Mouse (Mus musculus): ENCODE measurements around the gene Nhlrc2.
"Not testable (repeated sequence)": the region's sequence is repeated elsewhere in the genome, so short reads cannot be mapped to it uniquely, and the experiment has no call there.

The Nhlrc2 gene

DNA sequence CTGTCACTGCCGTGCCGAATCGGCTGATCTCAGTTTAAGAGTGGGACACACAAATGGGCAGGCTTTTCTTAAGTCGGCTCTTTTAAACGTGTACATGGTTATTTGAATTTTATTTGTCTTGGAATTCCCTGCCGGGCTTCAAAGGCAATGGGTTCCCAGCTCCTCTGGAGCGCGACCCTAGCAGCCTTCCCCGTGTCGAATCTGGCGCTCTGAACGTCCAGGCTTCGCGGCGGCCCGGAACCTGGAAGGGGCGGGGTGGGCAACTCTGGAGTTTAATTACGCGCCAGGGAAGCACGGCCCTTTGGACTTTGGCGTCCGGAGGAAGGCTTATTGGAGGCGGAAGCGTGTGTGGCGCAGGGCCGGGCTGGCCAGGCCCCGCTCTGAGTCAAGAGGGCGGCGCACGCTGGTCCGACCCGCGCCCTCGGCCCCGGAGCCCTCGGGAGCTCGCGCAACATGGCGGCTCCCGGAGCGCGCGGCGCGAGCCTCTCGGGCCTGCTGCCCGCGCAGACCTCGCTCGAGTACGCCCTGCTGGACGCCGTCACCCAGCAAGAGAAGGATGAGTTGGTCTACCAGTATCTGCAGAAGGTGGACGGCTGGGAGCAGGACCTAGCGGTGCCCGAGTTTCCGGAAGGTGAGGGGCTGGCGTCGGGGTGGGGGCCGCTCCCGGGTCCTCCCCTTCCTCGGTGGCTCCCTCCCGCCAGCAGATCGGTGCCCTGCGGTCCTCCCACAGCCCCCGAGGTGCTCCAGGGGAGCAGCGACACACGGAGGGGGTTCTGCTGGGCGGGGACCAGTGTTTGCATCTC is at the start of gene Nhlrc2:
TSS of gene Nhlrc2 (plus strand) at position 32 of the 803 bp plus-strand sequence.
- DNase-seq (ENCODE audit: low read depth, low spot score) = peak; percentile 72

- not testable (repeated sequence) for DNase-seq (ENCODE audit: low read depth, low spot score)
Observed at GRCm38 (mm10) chr19:56503069-56503468, 45.0 kb upstream of the Nhlrc2 start.

- DNase-seq (ENCODE audit: low read depth, low spot score) = not testable (repeated sequence)
Observed at GRCm38 (mm10) chr19:56503525-56503924, 44.5 kb upstream of the Nhlrc2 start.

DNA sequence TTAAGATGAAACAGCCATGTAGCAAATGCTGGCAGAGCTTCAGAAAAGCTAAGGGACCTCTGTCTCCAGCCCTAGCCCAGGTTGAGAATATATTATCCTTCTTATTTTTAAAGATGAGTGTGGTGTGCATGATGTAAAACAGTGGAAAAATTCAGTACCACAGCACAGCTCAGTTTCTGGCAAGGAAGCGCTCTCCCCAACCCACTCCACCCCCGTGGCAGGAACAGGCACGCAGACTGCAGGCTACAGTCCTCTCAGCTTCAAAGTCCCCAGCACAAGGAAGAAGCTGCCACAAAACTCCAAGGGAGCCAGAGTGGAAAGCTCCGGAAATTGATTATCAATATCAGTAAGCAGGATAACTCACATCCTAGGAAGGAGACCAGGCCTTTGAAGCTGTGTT is 36.9 kb upstream of the Nhlrc2 start:
- not testable (repeated sequence) for DNase-seq (ENCODE audit: low read depth, low spot score)

DNA sequence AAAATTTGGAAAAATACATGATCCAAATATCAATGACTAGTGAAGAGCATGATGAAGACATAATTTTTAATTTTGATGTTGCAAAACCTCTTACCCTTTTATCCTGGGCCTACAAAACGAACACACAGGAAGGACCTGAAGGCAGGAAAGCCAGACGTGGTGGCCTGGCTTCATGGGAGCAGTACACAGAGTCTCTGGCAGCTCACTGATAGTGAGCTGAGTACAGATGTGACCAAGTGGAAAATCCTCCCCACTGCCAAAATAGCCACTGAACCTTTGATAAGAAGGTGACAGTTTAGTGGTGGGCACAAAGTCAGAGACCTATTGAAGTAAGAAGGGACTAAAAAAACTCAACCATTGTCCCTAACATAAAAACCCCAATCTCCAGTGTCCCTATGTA is 34.5 kb upstream of the Nhlrc2 start:
- not testable (repeated sequence) for DNase-seq (ENCODE audit: low read depth, low spot score)

- not testable (repeated sequence) for DNase-seq (ENCODE audit: low read depth, low spot score)
Observed at GRCm38 (mm10) chr19:56519408-56519807, 28.7 kb upstream of the Nhlrc2 start.

- DNase-seq (ENCODE audit: low read depth, low spot score) = not testable (repeated sequence)
Observed at GRCm38 (mm10) chr19:56530529-56530928, 17.5 kb upstream of the Nhlrc2 start.

GRCm38 (mm10) chr19:56531251-56531650 is 16.8 kb upstream of the Nhlrc2 start:
- no peak for DNase-seq (ENCODE audit: low read depth, low spot score)

DNA sequence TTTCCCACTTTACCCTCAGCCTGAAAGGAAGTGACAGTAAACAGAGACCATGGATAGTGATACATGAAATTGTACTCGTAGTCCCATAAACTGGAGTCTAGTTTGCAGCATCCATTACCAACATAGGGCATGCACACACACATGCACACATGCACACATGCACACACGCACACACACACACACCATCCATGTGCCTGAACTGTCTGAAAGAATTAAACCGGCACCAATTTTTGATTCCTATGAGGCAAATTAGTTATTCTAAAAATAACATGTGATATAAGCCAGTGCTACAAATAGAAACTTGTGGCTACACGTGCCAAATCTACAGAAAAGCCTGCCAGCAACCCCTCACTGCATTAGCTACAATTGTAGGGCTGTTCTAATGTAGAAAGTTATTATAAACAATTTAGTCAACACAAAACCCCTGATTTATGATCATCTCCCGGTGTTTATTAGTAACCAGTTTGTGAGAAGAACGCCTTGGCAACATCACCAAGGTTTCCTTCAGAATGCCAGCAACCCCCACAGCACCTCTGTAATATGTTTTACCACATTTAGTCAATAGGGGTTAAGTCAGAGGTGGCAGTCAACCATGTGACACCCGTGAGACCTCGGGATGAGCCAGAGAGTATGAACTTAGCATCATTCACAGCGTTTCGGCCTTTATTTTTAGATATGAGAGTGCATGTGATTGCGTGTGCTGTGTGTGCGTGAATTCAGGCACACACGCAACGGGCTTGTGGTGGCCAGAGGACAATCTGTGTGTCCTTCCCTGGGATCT is 14.6 kb upstream of the Nhlrc2 start:
- no peak for DNase-seq (ENCODE audit: low read depth, low spot score)

GRCm38 (mm10) chr19:56534337-56534736 is 13.7 kb upstream of the Nhlrc2 start:
- DNase-seq (ENCODE audit: low read depth, low spot score) = no peak

DNA sequence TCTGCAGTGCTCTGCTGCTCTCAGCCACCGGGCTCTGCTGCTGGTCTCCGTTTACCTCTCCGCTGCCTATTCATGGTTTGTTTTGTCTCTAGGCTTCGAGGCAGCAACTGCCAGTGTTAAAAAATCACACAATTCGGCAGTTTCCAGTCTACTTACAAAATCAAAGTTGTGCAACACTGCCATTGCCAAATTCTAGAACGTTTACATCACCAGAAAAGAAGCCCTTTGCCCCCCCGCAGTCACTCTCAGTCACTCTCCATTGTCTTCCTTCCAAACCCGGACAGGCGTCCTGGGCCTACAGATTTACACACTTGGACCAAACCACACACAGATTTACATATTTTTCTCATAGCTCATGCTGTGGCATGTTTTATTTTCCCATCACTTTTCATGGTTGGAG is 13.0 kb upstream of the Nhlrc2 start:
- no peak for DNase-seq (ENCODE audit: low read depth, low spot score)

DNA sequence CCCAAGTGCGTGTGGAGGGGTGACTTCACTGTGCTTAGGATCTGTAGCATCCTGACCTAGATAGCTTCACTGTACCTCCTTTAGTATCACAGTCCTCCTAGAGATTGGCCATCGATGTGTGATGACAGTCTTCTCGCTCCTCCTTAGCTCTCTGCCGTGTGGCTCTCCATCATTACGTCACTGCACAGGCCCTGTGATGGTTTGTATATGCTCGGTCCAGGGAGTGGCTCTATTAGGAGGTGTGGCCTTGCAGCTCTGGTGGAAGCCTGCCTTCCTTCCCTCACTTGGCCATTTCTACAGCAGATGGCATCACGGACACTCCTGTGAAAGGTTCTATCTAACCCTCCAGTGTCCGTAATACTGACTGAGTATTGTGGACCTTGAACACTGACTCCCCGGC is 12.3 kb upstream of the Nhlrc2 start:
- DNase-seq (ENCODE audit: low read depth, low spot score) = no peak

DNA sequence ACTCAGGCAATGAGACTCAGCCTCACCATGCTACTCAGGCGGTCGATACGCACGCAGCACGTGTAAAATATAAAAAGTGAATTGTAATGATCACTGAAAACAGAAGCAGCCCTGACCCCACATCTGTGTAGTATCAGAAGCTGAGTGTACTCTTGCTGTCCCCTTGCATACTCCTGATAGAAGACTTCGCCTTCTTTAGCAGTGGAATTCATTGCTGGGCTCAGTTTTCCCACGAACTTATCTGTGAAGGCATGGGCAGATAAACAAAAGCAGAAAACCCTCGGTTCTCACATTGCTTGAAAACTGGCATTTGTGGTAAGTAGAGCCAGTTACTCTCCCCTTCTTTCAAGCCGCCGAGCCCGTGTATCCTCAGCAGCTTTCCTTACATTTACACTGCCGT is 4.7 kb upstream of the Nhlrc2 start:
- no peak for DNase-seq (ENCODE audit: low read depth, low spot score)

DNA sequence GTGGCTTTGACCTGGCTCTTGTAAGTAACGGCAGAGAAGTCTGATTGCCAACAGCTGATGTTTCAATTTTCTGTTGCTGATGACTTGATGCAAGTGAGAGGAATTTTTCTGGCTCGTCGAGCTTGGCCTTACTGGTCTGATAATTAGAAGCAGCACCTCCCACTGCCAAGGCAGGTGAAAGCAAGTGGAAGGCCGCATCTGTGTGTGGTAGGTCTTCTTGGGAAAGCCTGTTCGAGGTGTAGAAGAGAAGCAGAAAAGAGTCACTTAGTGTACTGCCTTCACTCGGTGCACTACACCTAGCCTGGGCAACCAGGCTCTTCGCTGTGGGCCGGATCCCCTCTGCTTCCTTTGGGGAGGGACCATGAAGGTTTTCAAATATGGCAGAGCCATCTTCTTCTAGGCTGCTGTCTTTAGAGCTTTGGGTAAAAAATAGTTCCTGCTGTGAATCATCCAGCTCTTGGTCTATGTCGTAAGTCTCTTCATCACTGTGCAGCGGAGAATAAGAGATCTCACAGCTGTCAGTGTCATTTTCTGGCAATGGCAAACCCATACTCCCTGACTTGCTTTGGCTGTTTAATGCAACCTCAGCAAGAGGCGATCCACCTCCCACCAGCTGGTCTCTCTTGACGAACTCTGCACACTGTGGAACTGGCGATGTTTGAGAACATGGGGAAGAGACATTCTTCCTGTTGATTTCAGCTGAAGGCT is 3.2 kb upstream of the Nhlrc2 start:
- DNase-seq (ENCODE audit: low read depth, low spot score) = no peak

GRCm38 (mm10) chr19:56546031-56546430 is 2.0 kb upstream of the Nhlrc2 start:
- DNase-seq (ENCODE audit: low read depth, low spot score) = no peak

DNA sequence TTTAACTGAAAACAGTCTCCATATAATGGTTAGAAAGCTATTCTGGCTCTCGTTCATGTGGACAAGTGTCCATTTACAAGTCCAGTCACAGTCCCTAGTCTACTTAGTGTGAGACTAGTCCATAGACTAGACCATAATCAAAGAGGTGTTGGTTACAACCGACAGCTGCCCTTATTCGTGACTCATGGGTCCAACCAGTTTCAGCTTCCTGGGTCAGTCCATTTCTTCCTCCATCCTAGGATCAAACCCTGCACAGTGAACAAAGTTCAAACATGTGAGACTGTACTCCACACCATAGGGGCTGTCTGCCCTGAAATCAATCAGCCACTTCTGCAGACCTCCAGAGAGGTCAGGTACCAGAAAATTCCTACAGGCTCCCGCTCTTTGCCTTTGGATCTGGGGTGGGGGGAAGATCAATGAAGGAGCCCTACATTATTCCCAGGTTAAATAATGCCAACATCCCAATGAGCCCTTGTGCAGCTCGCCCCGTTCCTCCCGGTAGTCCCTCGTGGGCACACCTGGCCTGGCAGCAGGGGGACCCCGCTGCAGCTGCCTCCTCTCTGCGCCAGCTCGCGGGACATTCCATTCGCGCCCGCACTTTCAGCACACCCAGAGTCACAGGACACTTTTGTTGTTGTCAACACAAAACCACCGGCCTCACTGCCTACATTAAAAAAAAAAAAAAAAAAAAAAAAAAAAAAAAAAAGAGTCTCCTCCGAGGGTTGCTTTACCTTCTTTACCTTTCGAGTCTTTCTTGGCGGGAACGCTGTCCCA is 418 bp upstream of the Nhlrc2 start, which contains the start of gene Dclre1a:
TSS of gene Dclre1a (minus strand) at position 767 of the 774 bp plus-strand sequence.
- DNase-seq (ENCODE audit: low read depth, low spot score) = peak; percentile 44

GRCm38 (mm10) chr19:56549033-56549680 is 1.1 kb downstream of the Nhlrc2 start:
- DNase-seq (ENCODE audit: low read depth, low spot score) = no peak

DNA sequence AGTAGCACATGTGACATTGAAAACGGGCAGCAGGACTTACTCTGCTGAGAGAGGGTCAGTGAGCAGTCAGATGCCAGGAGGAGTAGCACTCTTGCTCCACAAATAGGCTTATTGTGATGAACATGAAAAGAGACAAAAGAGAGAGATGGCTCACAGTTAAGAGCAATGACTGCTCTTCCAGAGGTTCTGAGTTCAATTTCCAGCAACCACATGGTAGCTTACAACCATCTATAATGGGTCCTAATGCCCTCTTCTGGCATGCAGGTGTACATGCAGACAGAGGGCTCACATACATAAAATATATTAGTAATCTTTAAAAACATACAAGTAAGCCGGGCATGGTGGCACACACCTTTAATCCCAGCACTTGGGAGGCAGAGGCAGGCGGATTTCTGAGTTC is 5.1 kb downstream of the Nhlrc2 start:
- no peak for DNase-seq (ENCODE audit: low read depth, low spot score)

GRCm38 (mm10) chr19:56555972-56556371 is 7.9 kb downstream of the Nhlrc2 start:
- no peak for DNase-seq (ENCODE audit: low read depth, low spot score)

- DNase-seq (ENCODE audit: low read depth, low spot score) = no peak
Observed at GRCm38 (mm10) chr19:56562433-56563138, 14.5 kb downstream of the Nhlrc2 start.

Data from embryo, embryonic 11.5 days (tissue).